14 mouse cellular contexts compared by ENCODE assay signal in the genomic region with DNA sequence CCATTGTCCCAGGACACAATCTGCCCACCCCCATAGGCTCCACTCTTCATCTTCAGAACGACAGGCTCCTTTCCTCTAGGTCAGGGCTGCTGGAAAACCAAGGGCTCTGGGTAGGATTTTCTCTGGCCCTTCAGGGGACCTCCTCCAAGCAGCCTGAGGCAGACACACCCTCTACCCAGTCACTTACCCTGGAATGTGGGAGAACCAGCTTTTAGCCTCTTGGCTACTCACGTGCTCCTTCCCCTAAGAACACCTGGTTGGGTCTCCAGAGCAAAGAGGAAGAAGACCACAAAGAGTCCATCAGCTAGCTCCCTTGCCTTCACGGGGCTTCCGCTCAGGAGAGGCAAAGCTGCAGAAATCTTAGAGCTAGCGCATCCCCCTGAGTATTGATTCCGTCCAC. TPM values are rescaled to one million over a fixed set of nuclear protein-coding genes. Genes with fewer than 3 reads are reported as not detected.
A peak's percentile ranks its signal among the peaks of the same experiment; 100 is the strongest.
DNase-seq lines count a peak whose midpoint lies in the region; ATAC-seq lines count a peak whose summit lies in the region.
"Had no signal": no experiment of that assay in that cellular context is flagged by ENCODE, and none has a peak within 500 bp of the region (broad histone marks: within the 10 kb centered on the region; RNA-seq: fewer than 3 reads in every experiment).

No protein-coding gene starts in this region.

- H3K27me3 ChIP-seq in heart, embryonic 15.5 days, result peaks cover 15% of the 10 kb centered on the region; the same call in 1 of the 2 replicates
- no peaks in the 10 kb centered on the region for H3K27me3 ChIP-seq in limb, embryonic 12.5 days

- intact Hi-C loops in heart, postnatal 25 days (cut with DNase I), result no loop called here
- intact Hi-C loops in left cerebral cortex, postnatal 4 days (cut with DNase I), result no loop called here

- H3K4me3 ChIP-seq in heart, embryonic 15.5 days, result no peak overlapping the region
- H3K4me3 ChIP-seq in limb, embryonic 12.5 days (replicated peaks), result no peak overlapping the region
- H3K4me3 ChIP-seq: heart, adult 2 months; hindbrain, embryonic 13.5 days had no signal

- H3K4me2 ChIP-seq in heart, embryonic 15.5 days, result no peak overlapping the region
- H3K4me2 ChIP-seq in limb, embryonic 12.5 days, result no peak overlapping the region
- H3K4me2 ChIP-seq: hindbrain, embryonic 13.5 days had no signal

- no peaks in the 10 kb centered on the region for H3K9me3 ChIP-seq in heart, embryonic 15.5 days (replicated peaks)
- H3K9me3 ChIP-seq in limb, embryonic 12.5 days, result no peaks in the 10 kb centered on the region
- H3K9me3 ChIP-seq: hindbrain, embryonic 13.5 days had no signal

- peak overlapping the region; percentile 4; the same call in 1 of the 2 replicates for H3K27ac ChIP-seq in heart, embryonic 15.5 days
- peak overlapping the region; percentile 62; the same call in 1 of the 2 replicates for H3K27ac ChIP-seq in limb, embryonic 12.5 days
- H3K27ac ChIP-seq: heart, adult 2 months; hindbrain, embryonic 13.5 days had no signal

- WGBS in heart, embryonic 15.5 days, result 73% methylated on average over 6 of the region's 6 CpGs
- 60% methylated on average over 6 of the region's 6 CpGs for WGBS in limb, embryonic 12.5 days

- H3K4me1 ChIP-seq in heart, embryonic 15.5 days (replicated peaks), result peaks cover 19% of the 10 kb centered on the region
- H3K4me1 ChIP-seq in limb, embryonic 12.5 days (replicated peaks), result peaks cover 18% of the 10 kb centered on the region

- H3K9ac ChIP-seq in heart, embryonic 15.5 days, result no peak overlapping the region
- H3K9ac ChIP-seq in limb, embryonic 12.5 days (replicated peaks), result no peak overlapping the region
- H3K9ac ChIP-seq: hindbrain, embryonic 13.5 days had no signal

- peaks cover 27% of the 10 kb centered on the region for H3K36me3 ChIP-seq in heart, embryonic 15.5 days
- H3K36me3 ChIP-seq in limb, embryonic 12.5 days, result peaks cover 46% of the 10 kb centered on the region

- DNase-seq in heart, postnatal 25 days (ENCODE audit: low spot score), result no peak
- peak; percentile 93 for DNase-seq in R1 (ENCODE audit: low read depth, low spot score)
- peak; percentile 87 for DNase-seq in lung, postnatal 36 days
- no peak for DNase-seq in thymus, postnatal 10 days (ENCODE audit: low spot score in 2 of 2)
- no peak for DNase-seq in left cerebral cortex, postnatal 4 days
- DNase-seq: cerebellum, postnatal 36 days; heart, adult 2 months; right cerebral cortex, postnatal 25 days had no signal

- no peak for ATAC-seq in heart, embryonic 15.5 days (replicated peaks; ENCODE audit: insufficient number of reproducible peaks, insufficient read depth, low FRiP score, low read depth)
- ATAC-seq in limb, embryonic 12.5 days (ENCODE audit: insufficient number of reproducible peaks, insufficient read depth, low FRiP score, low TSS enrichment, low read depth), result no peak
- no peak for ATAC-seq in granulocyte monocyte progenitor cell, adult 5-6 weeks (replicated peaks; ENCODE audit: poor library complexity, severe bottlenecking)

RNA-seq across cellular contexts. Expression of a gene that starts 2.6 kb away (rescaled TPM):
- polyA plus RNA-seq in heart, embryonic 15.5 days (2015; fragmentation: Nextera tagmentation; extraction: Ambion mirVana), result 1.4 and 2.6 TPM in 2 replicates
- not detected for total RNA-seq in heart, postnatal 25 days (2021)
- 5.7 and 6.0 TPM in 2 replicates for polyA plus RNA-seq in limb, embryonic 12.5 days (2016; fragmentation: Nextera tagmentation; extraction: Ambion mirVana)
- total RNA-seq in granulocyte monocyte progenitor cell, adult 5-6 weeks (2014; fragmentation: Nextera tagmentation), result not detected in 2 replicates
- not detected in 2 replicates for total RNA-seq in granulocyte monocyte progenitor cell, adult 5-6 weeks (2017)
- under 1 TPM in 1 of 2 experiments, not detected in 1; 0.24 TPM for total RNA-seq in left cerebral cortex, postnatal 4 days (2021)
- total RNA-seq: heart, adult 2 months; monocyte, adult 5-6 weeks had no signal
- polyA plus RNA-seq: testis, adult 2 months had no signal

RNA-seq across cellular contexts. Expression of a gene that starts 23.0 kb away (rescaled TPM):
- 47.2 and 63.0 TPM in 2 replicates for polyA plus RNA-seq in heart, embryonic 15.5 days (2015; fragmentation: Nextera tagmentation; extraction: Ambion mirVana)
- total RNA-seq in heart, postnatal 25 days (2021), result 10 to 100 TPM; 22.1 TPM
- 97.4 and 103 TPM in 2 replicates for polyA plus RNA-seq in limb, embryonic 12.5 days (2016; fragmentation: Nextera tagmentation; extraction: Ambion mirVana)
- 118 and 165 TPM in 2 replicates for total RNA-seq in granulocyte monocyte progenitor cell, adult 5-6 weeks (2014; fragmentation: Nextera tagmentation)
- 82.9 and 91.2 TPM in 2 replicates for total RNA-seq in granulocyte monocyte progenitor cell, adult 5-6 weeks (2017)
- 10 to 100 TPM; 57.4 to 60.6 TPM for total RNA-seq in left cerebral cortex, postnatal 4 days (2021)

RNA-seq across cellular contexts. Expression of a gene that starts 52.6 kb away (rescaled TPM):
- 287 and 387 TPM in 2 replicates for polyA plus RNA-seq in heart, embryonic 15.5 days (2015; fragmentation: Nextera tagmentation; extraction: Ambion mirVana)
- total RNA-seq in heart, postnatal 25 days (2021), result 100 to 1,000 TPM; 391 to 392 TPM
- 193 and 194 TPM in 2 replicates for polyA plus RNA-seq in limb, embryonic 12.5 days (2016; fragmentation: Nextera tagmentation; extraction: Ambion mirVana)
- total RNA-seq in granulocyte monocyte progenitor cell, adult 5-6 weeks (2014; fragmentation: Nextera tagmentation), result 49.9 and 66.7 TPM in 2 replicates
- 26.9 and 40.4 TPM in 2 replicates for total RNA-seq in granulocyte monocyte progenitor cell, adult 5-6 weeks (2017)
- total RNA-seq in left cerebral cortex, postnatal 4 days (2021), result 100 to 1,000 TPM; 109 to 112 TPM

Comparison
In these comparisons a context has a peak if more than half of its experiments do, and no peak if none do; other contexts are left out.
1. DNase-seq: peak in R1 (single experiment) and lung, postnatal 36 days (single experiment); none in heart, postnatal 25 days (single experiment), thymus, postnatal 10 days (0 of 2) and left cerebral cortex, postnatal 4 days (single experiment).